Mouse (Mus musculus) kidney, adult 11 months (tissue): ENCODE measurements around the gene Ybx1.
A peak's percentile ranks its signal among the peaks of the same experiment; 100 is the strongest.

ENCODE experiments used
- DNase-seq: peaks from one replicate; pipeline ENCODE4 v3.0.0; 2022

Gene Ybx1

DNA sequence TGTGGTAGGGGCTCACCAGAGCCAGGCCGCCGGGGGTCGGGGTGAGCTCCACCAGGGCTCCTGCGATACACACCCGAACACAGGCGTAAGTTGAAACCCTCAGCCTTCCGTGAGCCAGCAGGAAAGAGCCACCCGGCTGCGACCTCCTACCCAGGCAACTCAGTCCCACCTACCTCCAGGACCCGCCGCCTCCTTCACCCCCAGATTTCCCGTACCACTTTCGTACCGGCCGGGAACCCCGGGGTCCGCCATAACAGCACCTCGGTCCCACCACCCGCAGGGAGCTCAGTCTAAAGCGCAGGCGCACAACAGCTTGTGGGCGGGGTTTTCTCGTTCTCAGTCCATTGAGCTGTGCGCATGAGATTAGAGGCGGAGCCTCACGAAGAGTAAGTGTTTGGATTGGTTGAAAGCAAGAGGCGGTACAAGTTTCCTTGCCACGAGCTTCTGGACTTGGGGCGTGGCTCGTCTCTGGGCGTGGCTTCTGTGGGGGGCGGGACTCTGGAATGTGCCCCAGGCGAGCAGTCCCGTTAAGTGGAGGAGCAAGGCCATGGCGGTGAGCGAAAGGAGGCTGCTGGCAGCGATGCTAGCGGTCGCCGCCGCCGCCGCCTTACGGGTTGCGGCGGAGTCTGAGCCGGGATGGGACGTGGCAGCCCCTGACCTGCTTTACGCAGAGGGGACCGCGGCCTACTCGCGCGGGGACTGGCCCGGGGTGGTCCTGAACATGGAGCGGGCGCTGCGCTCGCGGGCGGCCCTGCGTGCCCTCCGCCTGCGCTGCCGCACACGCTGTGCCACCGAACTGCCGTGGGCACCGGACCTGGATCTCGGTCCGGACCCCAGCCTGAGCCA lies 61.8 kb downstream of the Ybx1 start, which contains the start of the genes AU022252 and P3h1:
TSS of gene AU022252 (minus strand) at position 303 of the 846 bp plus-strand sequence.
TSS of gene P3h1 (plus strand) at position 506 of the 846 bp plus-strand sequence.
- DNase-seq: peak; percentile 99
